Mouse (Mus musculus) mouse embryonic stem cell (cell line): ENCODE measurements around the gene Kif27.
"Not testable (repeated sequence)": the region's sequence is repeated elsewhere in the genome, so short reads cannot be mapped to it uniquely, and the experiment has no call there.

Experiments
- in situ Hi-C, 2 experiments: fragments of 300-500 bp; cut with MboI; formaldehyde crosslinking; loops; 1 replicate in 1 of 2; 3 replicates in 1 of 2; pipeline ENCODE4 v1.14.3; 2019 to 2020; ENCODE audit warnings: low sequenced_read_pairs in 2 of 2, low pct_unique_long_range_greater_than_20kb in 1 of 2, mixed read lengths in 1 of 2; ENCODE audit not compliant: unreplicated experiment in 1 of 2

Kif27 gene

GRCm38 (mm10) chr13:58368835-58369234 is 9.9 kb upstream of the Kif27 start:
- in situ Hi-C loops, result no loop called here

GRCm38 (mm10) chr13:58367641-58368040 is 8.7 kb upstream of the Kif27 start:
- in situ Hi-C loops, result no loop called here

- in situ Hi-C loops, result no loop called here
Observed at GRCm38 (mm10) chr13:58366373-58366772, 7.5 kb upstream of the Kif27 start.

- in situ Hi-C loops, result not testable (repeated sequence)
Observed at GRCm38 (mm10) chr13:58365179-58365578, 6.3 kb upstream of the Kif27 start.

GRCm38 (mm10) chr13:58364353-58365175 is 5.6 kb upstream of the Kif27 start:
- in situ Hi-C loops, result no loop called here

GRCm38 (mm10) chr13:58359304-58359653 is 357 bp upstream of the Kif27 start:
- in situ Hi-C loops, result loop anchor here in 1 of 2 experiments (10.0 kb wide), 1 partner anchor 194 kb away; no protein-coding TSS in a partner anchor

GRCm38 (mm10) chr13:58352996-58353395 is 5.9 kb downstream of the Kif27 start:
- in situ Hi-C loops, result loop anchor here in 1 of 2 experiments (10.0 kb wide), 1 partner anchor 188 kb away; no protein-coding TSS in a partner anchor

GRCm38 (mm10) chr13:58350606-58351005 is 8.3 kb downstream of the Kif27 start:
- in situ Hi-C loops, result loop anchor here in 1 of 2 experiments (10.0 kb wide), 1 partner anchor 186 kb away; no protein-coding TSS in a partner anchor

- in situ Hi-C loops, result no loop called here
Observed at GRCm38 (mm10) chr13:58344505-58344904, 14.4 kb downstream of the Kif27 start.

GRCm38 (mm10) chr13:58337456-58337855 is 21.5 kb downstream of the Kif27 start:
- in situ Hi-C loops, result no loop called here

GRCm38 (mm10) chr13:58334116-58334515 is 24.8 kb downstream of the Kif27 start:
- in situ Hi-C loops, result no loop called here

GRCm38 (mm10) chr13:58317768-58318167 is 41.2 kb downstream of the Kif27 start:
- in situ Hi-C loops, result no loop called here

- in situ Hi-C loops, result no loop called here
Observed at GRCm38 (mm10) chr13:58314991-58315390, 43.9 kb downstream of the Kif27 start.

- in situ Hi-C loops, result no loop called here
Observed at GRCm38 (mm10) chr13:58313758-58314157, 45.2 kb downstream of the Kif27 start.

GRCm38 (mm10) chr13:58311351-58311750 is 47.6 kb downstream of the Kif27 start:
- in situ Hi-C loops, result no loop called here

- in situ Hi-C loops, result no loop called here
Observed at GRCm38 (mm10) chr13:58309499-58309898, 49.4 kb downstream of the Kif27 start.

- in situ Hi-C loops, result no loop called here
Observed at GRCm38 (mm10) chr13:58307453-58307852, 51.5 kb downstream of the Kif27 start.

- in situ Hi-C loops, result no loop called here
Observed at GRCm38 (mm10) chr13:58305230-58305629, 53.7 kb downstream of the Kif27 start.

GRCm38 (mm10) chr13:58302421-58303145 is 56.3 kb downstream of the Kif27 start:
- in situ Hi-C loops, result no loop called here

GRCm38 (mm10) chr13:58301961-58302360 is 57.0 kb downstream of the Kif27 start:
- in situ Hi-C loops, result no loop called here
